Mouse (Mus musculus) 3134 (cell line): ENCODE measurements around the gene Rnf128.
A peak's percentile ranks its signal among the peaks of the same experiment; 100 is the strongest.

Source experiments
- DNase-seq: peaks from one replicate; pipeline ENCODE4 v3.0.0-alpha.2; 2011; ENCODE audit warnings: low spot score; ENCODE audit not compliant: insufficient read length; ENCODE audit errors: extremely low read depth

The Rnf128 gene

DNA sequence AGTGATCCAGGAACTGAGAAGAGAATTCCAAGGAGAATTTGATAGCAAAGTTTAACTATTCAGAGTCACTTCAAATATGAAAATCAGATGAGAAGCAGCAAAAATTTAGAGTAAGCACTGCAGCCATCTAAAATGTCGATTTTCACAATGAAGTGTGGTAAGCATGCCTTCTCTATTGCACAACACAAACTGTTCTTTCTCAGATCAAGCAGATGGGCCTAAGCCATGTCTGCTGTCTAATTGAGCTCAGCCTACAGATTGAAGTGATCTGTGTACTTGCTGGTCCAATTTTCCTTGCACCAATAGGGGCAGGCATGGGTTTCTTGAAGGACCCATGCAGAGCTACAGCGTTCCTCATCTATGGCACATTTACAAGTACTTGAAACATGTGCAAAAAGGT, 51.6 kb downstream of the Rnf128 start:
- no peak for DNase-seq

DNA sequence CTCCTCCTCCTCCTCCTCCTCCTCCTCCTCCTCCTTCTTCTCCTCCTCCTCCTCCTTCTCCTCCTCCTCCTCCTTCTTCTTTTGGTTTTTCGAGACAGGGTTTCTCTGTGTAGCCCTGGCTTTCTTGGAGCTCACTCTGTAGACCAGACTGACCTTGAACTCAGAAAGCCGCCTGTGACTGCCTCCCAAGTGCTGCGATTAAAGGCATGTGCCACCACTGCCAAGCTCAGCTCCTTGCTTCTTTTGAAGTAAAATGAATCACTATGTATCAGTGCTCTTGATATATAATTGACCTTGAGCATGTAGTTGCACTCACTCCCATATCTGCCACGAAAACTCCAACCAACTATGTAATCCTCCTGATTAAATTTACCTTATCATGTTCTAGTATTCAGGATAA, 59.0 kb downstream of the Rnf128 start:
- DNase-seq, result no peak

DNA sequence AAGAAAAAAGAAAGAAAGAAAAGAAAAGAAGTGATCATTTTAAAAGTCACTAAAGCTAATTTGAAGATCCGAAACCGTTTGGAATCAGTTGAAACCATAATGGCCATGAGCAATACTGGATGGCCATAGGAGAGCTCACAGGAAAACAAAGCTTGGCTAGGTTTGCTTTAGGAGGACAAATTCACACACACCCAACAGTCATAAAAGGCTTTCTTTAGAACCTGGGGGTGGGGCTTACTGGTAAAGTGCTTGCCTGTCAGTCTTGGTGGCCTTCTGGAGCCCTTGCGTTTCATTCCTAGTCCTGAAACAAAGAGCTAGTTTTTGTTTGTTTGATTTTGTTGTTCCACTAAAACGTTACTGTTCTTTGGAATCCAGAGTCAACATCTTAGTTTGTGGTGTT, 71.6 kb downstream of the Rnf128 start:
- DNase-seq, result no peak

- no peak for DNase-seq
Measured at GRCm38 (mm10) chrX:139639744-139640143, 76.6 kb downstream of the Rnf128 start.

DNA sequence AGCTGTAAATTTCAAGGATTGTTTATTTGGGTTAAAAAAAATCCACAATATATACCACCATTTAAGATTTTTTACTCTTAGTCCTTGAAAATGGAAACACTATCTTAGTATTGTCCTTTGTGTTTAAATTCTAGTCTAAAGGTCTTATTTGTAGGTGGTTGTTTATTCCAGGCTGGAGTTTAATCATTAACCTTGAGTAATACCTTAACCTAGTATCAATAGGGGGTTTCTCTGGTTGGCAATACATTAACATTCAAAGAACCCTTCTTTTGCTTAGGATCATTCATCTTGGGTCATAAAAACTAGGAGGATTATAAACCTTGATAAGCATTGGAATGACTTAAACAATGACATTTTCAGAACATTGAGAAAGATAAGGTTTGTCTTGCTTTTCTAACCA, 77.3 kb downstream of the Rnf128 start:
- DNase-seq, result no peak

- DNase-seq, result no peak
Measured at GRCm38 (mm10) chrX:139652226-139652625, 89.1 kb downstream of the Rnf128 start.

DNA sequence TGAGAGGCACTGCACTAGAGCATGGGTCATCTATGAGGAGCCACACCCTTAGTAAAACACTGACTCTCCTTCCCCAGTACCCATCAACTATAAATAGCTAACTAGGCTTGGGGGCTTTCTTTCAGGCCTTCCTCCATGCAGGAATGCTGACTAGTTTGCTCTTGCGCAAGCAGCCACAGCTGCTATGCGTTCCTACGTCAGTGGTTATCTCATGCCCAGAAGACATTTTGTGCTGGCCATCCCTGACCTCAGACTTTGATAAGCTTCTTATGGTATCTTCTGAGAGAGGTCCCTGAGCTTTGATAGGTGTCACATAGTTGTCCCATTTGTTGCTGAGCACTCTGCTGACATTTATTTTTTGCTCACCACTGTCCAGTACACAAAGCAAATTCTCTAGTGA, 90.2 kb downstream of the Rnf128 start:
- DNase-seq, result no peak

GRCm38 (mm10) chrX:139654350-139655063, 91.4 kb downstream of the Rnf128 start:
- no peak for DNase-seq

DNA sequence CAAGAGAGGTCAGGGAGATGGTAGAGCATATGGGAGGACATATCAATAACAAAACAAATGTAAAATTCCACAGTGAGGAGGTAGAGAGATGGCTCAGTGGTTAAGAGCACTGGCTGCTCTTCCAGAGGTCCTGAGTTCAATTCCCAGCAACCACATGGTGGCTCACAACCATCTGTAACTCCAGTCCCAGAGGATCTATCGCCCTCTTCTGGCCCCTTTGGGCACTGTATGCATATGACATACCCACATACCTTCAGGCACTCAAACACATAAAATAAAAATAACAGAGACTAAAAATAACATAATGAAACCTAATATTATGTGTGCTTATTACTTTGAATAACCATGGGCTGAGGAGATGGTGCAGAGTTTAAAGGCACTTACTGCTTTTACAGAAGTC, 99.0 kb downstream of the Rnf128 start:
- no peak for DNase-seq

DNA sequence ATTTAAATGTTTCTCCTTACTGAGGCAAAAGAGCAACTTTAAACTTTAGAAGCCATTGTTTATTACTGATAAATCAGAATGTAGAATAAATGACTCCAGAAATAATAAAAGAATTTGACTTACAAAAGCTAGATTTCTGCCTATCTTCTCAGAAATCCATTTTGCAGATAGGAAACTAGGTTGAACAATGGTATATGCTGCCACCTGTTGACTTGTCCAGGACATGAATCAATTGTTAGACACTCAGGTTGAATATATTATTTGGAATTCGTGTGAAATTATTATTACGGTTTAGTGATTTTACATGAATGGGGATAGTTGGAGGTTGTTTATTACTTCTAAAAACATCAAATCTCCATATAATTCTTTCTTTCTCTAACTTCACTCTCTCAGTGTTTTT, 102.7 kb downstream of the Rnf128 start:
- DNase-seq, result no peak

DNA sequence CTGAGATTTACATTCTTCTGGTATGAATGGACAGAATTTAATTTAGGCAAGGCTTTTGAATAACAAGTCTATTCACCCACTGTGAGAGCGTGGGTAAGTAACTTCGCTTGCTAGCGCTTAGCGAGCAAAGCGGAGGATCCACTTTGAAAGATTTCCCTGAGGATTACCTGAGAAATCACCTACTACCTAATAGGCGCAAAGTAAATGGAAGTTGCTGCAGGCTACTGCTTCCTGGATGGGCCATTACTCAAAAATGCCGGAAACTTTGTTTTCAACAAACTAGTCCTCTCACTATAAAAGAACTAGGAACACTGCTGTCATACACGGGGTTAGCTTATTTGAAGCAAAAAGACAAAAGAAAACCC, 121.3 kb downstream of the Rnf128 start:
- DNase-seq, result no peak

DNA sequence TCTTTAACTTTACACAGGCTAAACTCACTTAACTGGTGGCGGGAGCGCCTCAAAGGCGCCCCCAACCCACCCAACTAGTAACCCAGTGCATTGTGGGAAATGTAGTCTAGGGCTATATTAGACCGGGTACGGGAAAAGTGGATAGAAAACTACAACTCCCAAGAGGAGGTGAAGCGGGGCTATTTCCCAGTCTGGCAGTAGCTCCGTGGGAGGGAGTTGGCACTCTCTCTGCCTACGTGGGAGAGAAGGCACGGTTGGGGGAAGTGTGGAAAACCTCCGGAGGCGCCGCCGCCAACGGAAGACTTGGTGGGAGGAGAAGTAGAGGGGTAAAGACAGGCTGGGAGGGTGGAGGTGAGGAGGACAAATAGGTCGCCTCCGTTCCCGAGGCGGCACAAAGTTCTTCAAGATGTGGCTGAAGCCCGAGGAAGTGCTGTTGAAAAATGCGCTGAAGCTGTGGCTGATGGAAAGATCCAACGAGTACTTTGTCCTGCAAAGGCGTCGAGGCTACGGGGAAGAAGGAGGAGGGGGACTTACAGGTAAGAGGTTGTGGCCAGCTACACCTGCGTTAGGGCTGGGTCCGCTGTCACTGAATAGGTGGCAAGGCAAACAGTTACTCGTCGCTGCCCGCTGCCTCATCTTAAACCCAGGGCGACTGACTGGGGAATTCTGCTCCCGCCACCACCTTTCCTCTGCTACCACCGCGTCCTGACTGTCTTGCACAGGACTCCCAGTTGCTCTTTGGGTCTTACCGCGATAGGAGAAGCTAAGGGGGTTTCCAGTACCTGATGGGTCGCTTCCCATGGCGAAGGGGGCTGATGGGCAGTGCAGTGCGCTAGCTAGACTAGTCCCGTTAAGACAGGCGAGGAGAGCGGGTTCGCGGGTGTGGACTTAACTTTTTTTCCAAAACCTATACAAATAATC, 121.9 kb downstream of the Rnf128 start, which contains the start of gene Tbc1d8b:
Gene Tbc1d8b, plus strand, starts transcription at position 222 of the 921 bp plus-strand sequence.
- peak; percentile 82 for DNase-seq

- DNase-seq, result no peak
Measured at GRCm38 (mm10) chrX:139714381-139714780, 151.3 kb downstream of the Rnf128 start, which contains the start of gene Gm15013. Gene Gm15013, minus strand, starts transcription at chrX:139714481.

DNA sequence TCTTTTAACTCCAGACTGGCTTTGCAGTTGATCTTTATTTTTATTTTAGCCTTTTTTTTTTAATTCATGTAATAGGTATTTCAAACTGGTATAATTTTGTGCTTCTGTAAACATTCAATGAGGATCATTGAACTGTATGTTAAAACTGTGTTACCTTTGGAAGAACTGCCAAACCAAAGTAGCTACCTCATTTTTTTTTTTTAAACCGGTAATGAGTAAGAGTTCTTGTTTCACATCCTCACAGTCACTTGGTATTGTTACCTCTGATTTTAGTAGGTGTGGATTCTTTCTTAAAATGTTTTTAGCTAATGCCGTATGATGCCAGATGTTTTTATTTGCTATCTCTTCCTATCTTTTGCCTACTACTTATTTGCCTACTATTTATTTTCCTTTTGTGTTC, 159.2 kb downstream of the Rnf128 start:
- no peak for DNase-seq
